Mouse (Mus musculus): ENCODE measurements around the gene Stoml2.

Stoml2 gene

DNA sequence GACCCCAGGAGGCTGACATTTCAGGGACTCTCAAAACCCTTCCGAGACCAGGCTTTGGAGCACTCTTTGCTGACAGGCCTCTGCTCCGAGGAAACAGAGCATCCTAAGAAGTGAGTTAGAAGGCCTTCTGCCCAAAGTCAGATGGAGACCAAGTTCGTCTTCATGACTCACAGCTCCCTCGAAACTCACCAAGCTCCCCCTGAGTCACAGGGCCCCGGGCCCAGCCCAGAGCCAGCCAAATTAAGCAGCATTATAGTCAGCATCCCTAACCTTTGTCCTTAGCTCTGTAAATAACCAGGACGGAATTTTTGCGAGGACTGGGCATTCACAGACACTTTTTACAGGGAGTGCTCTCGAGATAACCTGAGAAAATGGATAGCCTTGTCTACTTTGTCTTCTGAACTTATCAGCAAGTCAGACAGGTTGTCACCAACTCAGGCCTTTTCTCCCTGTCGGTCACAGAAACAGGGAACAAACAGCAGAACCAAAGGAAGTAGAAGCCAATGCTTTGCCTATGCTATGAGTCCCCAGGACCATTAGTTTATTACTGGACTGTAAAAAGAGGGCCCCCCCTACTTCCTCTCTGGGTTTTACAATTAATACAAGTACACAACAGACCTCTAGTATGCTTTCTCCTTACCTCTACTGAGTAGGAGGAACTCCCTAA, 9.5 kb upstream of the Stoml2 start:
- H3K4me3 ChIP-seq (replicated peaks; ENCODE audit: low read length), result no peak overlapping the region; the same call in 1 of the 2 replicates
- peaks cover 58% of the 10 kb centered on the region for H3K4me1 ChIP-seq (replicated peaks; ENCODE audit: low read depth, low read length)
- TF ChIP-seq POU5F1 (IDR thresholded peaks at IDR 0.05; ENCODE audit: borderline replicate concordance, low read length) (no peak), CTCF (conservative IDR thresholded peaks at IDR 0.05; ENCODE audit: low read length) (no peak), NANOG (IDR thresholded peaks at IDR 0.05; ENCODE audit: borderline replicate concordance, low read length) (no peak)
- no peaks in the 10 kb centered on the region for H3K9me3 ChIP-seq (ENCODE audit: low read length)
- peaks cover 5% of the 10 kb centered on the region; the same call in 1 of the 2 replicates for H3K27me3 ChIP-seq (ENCODE audit: insufficient read depth, low read length)
- H3K36me3 ChIP-seq (ENCODE audit: insufficient read depth, low read length), result peaks cover 7% of the 10 kb centered on the region

DNA sequence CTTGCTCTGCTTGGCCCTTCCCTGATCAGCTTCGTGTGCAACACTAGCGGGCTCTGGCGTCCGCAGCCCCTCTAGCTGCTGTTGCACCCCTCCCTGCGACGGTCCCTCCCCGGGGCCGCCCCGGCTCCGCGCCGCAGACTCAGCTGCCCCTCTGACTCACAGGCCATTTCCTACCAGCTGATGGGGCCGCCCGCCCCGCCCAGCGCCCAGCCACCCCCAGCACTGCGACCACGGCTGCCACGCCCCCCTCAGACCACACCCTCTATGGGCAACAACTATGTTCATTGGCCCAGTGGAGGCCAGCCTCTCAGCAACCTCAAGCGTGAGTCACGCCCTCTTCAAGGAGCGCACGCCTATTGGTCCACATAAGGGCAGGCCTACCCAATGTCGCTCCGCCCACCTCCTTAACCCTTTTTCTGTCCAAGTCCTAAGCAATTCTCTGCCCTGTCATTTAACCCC, 8.6 kb upstream of the Stoml2 start:
- H3K27me3 ChIP-seq (ENCODE audit: insufficient read depth, low read length), result peaks cover 5% of the 10 kb centered on the region; the same call in 1 of the 2 replicates
- H3K9me3 ChIP-seq (ENCODE audit: low read length), result no peaks in the 10 kb centered on the region
- H3K4me1 ChIP-seq (replicated peaks; ENCODE audit: low read depth, low read length), result peaks cover 54% of the 10 kb centered on the region
- peaks cover 15% of the 10 kb centered on the region for H3K36me3 ChIP-seq (ENCODE audit: insufficient read depth, low read length)
- TF ChIP-seq NANOG (IDR thresholded peaks at IDR 0.05; ENCODE audit: borderline replicate concordance, low read length) (no peak), POU5F1 (IDR thresholded peaks at IDR 0.05; ENCODE audit: borderline replicate concordance, low read length) (no peak)
- H3K4me3 ChIP-seq (replicated peaks; ENCODE audit: low read length), result peak overlapping the region; percentile 84

DNA sequence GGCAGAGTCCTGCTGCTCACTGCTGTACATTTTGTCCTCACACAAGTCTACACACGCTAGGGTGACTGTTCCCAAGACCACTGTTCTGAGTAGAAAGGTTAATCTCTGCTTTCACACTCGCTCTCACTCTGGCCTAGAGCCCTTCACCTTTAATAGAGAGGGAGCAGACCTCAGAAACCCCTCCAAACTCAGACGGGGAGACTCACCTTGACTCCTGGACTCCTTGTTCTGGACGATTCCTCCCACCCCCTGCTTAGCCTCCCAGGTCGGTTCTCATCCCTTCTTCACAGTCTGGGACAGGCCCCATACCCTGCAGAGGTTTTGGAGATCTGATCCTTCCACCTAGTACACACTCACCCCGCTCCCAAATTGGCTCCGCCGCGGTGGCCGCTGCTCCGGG, 8.1 kb upstream of the Stoml2 start:
- TF ChIP-seq POU5F1 (IDR thresholded peaks at IDR 0.05; ENCODE audit: borderline replicate concordance, low read length), result no peak
- TF ChIP-seq NANOG (IDR thresholded peaks at IDR 0.05; ENCODE audit: borderline replicate concordance, low read length), result no peak
- TF ChIP-seq CTCF (conservative IDR thresholded peaks at IDR 0.05; ENCODE audit: low read length), result no peak
- no peaks in the 10 kb centered on the region for H3K9me3 ChIP-seq (ENCODE audit: low read length)

DNA sequence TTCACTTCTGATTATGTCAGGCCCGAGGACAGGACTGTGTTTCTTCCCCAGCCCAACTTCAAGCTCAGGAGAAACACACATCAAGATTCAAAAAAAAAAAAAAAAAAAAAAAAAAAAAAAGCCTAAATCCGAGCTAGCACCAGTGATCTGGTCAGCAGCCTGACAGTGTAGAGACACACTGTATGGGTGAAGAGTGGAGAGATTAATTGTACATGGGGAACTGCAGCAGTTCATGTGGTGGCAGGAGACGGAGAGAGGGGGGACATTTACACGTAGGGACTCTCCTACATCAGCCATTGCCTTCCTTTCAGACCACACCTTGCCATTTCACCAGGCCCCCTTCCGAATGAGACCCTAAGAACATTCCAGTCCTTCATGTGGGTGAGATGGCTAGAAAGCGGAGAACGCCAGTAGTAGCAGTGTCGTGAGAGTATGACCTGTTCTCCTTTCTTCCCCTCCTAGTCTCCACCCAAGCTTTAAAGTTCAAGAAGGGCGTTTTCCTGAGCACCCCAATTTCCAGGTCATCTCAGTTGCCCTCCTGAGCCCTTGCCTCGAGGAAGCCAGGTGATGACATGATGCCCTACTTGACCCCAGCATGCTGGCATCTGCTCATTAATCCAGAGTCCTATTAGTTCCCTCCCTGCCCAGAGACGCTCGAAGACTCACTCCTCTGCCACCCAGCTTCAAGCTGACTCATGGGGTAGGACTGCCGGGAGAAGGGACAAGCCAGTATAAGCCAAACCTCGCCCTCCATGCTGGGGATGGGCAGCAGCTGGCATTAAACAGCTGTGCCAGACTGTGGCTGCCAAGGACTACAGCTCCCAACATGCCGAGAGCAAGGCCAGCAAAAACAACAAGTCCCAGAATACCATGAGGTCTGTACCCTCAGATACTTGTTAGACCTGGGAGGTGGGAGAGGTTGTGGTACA, 7.3 kb upstream of the Stoml2 start:
- Histone ChIP-seq H3K36me3 (ENCODE audit: insufficient read depth, low read length) (peaks cover 23% of the 10 kb centered on the region), H3K4me1 (replicated peaks; ENCODE audit: low read depth, low read length) (peaks cover 50% of the 10 kb centered on the region), H3K4me3 (replicated peaks; ENCODE audit: low read length) (peak overlapping the region; percentile 84), H3K9me3 (ENCODE audit: low read length) (no peaks in the 10 kb centered on the region), H3K27me3 (ENCODE audit: insufficient read depth, low read length) (peaks cover 5% of the 10 kb centered on the region; the same call in 1 of the 2 replicates)
- TF ChIP-seq POU5F1 (IDR thresholded peaks at IDR 0.05; ENCODE audit: borderline replicate concordance, low read length) (no peak), CTCF (conservative IDR thresholded peaks at IDR 0.05; ENCODE audit: low read length) (no peak), NANOG (IDR thresholded peaks at IDR 0.05; ENCODE audit: borderline replicate concordance, low read length) (no peak)

More for the DNA sequence above, 8.1 kb upstream of the Stoml2 start:
- peaks cover 5% of the 10 kb centered on the region; the same call in 1 of the 2 replicates for H3K27me3 ChIP-seq (ENCODE audit: insufficient read depth, low read length)
- H3K36me3 ChIP-seq (ENCODE audit: insufficient read depth, low read length), result peaks cover 16% of the 10 kb centered on the region
- H3K4me3 ChIP-seq (replicated peaks; ENCODE audit: low read length), result peak overlapping the region; percentile 84
- peaks cover 50% of the 10 kb centered on the region for H3K4me1 ChIP-seq (replicated peaks; ENCODE audit: low read depth, low read length)

DNA sequence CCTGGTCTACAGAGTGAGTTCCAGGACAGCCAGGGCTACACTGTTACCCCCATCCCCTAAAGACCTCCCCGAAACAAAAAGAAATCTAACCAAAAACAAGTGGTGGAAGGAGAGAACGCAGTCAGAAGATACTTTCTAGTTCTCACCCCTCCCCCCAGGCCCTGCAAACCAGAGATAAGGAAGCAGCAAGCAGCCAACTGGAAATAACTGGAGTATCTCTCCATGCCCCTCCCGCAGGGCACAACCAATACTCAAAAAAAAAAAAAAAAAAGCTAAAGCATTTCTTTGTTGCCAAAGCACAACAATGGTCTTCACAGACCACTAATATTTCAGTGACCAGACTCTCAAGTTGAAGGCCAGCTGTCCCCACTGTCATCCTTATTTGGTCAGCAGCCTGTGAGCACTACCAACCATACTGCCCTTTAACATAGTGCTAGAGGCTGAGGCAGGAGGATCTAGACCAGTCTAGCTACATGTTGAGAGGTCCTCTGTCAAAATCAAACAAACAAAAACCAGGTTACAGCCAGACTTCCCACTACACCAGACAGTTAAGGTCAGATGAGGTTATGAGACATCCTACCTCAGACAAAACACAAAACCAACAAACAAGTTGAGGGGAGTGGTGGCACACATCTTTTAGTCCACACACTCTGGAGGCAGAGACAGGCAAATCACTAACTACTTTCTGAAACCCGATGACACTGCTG, 6.5 kb upstream of the Stoml2 start:
- H3K4me3 ChIP-seq (replicated peaks; ENCODE audit: low read length), result no peak overlapping the region
- peaks cover 30% of the 10 kb centered on the region for H3K36me3 ChIP-seq (ENCODE audit: insufficient read depth, low read length)
- H3K27me3 ChIP-seq (ENCODE audit: insufficient read depth, low read length), result peaks cover 5% of the 10 kb centered on the region; the same call in 1 of the 2 replicates
- peaks cover 49% of the 10 kb centered on the region for H3K4me1 ChIP-seq (replicated peaks; ENCODE audit: low read depth, low read length)
- TF ChIP-seq CTCF (conservative IDR thresholded peaks at IDR 0.05; ENCODE audit: low read length) (no peak), NANOG (IDR thresholded peaks at IDR 0.05; ENCODE audit: borderline replicate concordance, low read length) (no peak), POU5F1 (IDR thresholded peaks at IDR 0.05; ENCODE audit: borderline replicate concordance, low read length) (no peak)
- no peaks in the 10 kb centered on the region for H3K9me3 ChIP-seq (ENCODE audit: low read length)

DNA sequence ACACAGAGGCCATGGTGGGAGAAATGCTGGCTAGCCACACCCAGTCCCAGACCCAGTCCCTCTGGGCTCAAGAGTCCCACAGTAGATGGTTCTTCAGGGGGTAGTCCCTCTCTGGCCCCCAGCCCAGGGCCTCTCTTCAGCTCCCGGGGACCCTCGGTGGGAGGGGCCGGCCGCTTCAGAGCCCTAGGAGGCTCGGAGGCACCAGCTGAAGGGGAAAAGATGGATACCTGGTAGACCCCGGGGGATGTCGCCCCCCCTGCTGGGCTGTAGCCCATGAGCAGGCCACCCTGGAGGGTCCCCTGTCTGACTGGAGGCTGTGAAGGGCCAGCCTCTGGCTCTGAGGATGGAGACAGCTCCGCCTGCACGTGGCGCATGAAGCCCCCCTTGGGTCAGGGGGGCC, 4.8 kb upstream of the Stoml2 start:
- H3K4me3 ChIP-seq (replicated peaks; ENCODE audit: low read length), result no peak overlapping the region
- H3K4me1 ChIP-seq (replicated peaks; ENCODE audit: low read depth, low read length), result peaks cover 59% of the 10 kb centered on the region
- TF ChIP-seq POU5F1 (IDR thresholded peaks at IDR 0.05; ENCODE audit: borderline replicate concordance, low read length) (no peak), CTCF (conservative IDR thresholded peaks at IDR 0.05; ENCODE audit: low read length) (no peak), NANOG (IDR thresholded peaks at IDR 0.05; ENCODE audit: borderline replicate concordance, low read length) (no peak)
- no peaks in the 10 kb centered on the region for H3K9me3 ChIP-seq (ENCODE audit: low read length)
- H3K36me3 ChIP-seq (ENCODE audit: insufficient read depth, low read length), result peaks cover 30% of the 10 kb centered on the region
- peaks cover 5% of the 10 kb centered on the region; the same call in 1 of the 2 replicates for H3K27me3 ChIP-seq (ENCODE audit: insufficient read depth, low read length)

DNA sequence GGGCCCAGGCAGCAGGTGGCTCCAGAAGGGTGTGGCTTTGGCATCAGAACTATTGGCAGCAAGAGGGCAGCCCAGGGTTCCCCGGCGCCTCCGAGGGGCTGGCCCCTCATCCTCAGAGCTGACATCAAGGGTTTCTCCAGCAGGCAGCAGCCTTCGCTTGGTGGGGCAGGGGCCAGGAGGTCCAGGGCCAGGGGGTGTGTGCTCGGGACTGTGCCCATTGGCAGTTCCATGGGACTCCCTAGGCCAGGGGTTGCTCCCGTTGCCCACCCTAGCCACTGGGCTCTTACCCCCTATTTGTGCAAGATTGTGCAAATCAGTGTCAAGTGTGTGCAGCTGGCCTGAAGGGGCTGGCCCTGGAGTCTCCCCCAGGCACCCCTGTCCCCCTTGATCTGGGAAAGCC, 4.3 kb upstream of the Stoml2 start:
- no peak overlapping the region for H3K4me3 ChIP-seq (replicated peaks; ENCODE audit: low read length)
- peaks cover 54% of the 10 kb centered on the region for H3K4me1 ChIP-seq (replicated peaks; ENCODE audit: low read depth, low read length)
- no peaks in the 10 kb centered on the region for H3K9me3 ChIP-seq (ENCODE audit: low read length)
- H3K36me3 ChIP-seq (ENCODE audit: insufficient read depth, low read length), result peaks cover 30% of the 10 kb centered on the region
- peaks cover 5% of the 10 kb centered on the region; the same call in 1 of the 2 replicates for H3K27me3 ChIP-seq (ENCODE audit: insufficient read depth, low read length)
- TF ChIP-seq POU5F1 (IDR thresholded peaks at IDR 0.05; ENCODE audit: borderline replicate concordance, low read length) (no peak), CTCF (conservative IDR thresholded peaks at IDR 0.05; ENCODE audit: low read length) (no peak), NANOG (IDR thresholded peaks at IDR 0.05; ENCODE audit: borderline replicate concordance, low read length) (no peak)

DNA sequence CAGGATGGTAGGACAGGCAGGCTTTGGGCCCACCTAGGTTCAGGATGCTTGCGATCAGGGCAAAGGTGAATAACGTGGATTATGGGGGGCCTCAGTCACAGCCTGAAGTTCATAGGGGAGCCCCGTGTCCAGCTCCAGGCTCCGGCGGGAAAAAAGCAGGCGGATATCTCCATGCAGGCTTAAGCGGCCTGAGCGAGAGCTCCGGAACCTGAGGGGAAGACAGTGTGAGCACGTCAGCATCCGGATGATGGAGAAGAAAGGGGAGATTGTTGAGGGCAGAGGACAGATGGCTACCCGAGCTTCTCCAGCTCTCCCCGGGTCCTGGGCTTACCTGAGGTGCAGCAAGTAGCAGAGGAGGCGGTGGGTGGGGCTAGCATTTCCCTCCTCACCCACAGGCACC, 2.0 kb upstream of the Stoml2 start:
- no peaks in the 10 kb centered on the region for H3K27me3 ChIP-seq (ENCODE audit: insufficient read depth, low read length)
- peaks cover 50% of the 10 kb centered on the region for H3K4me1 ChIP-seq (replicated peaks; ENCODE audit: low read depth, low read length)
- H3K9me3 ChIP-seq (ENCODE audit: low read length), result no peaks in the 10 kb centered on the region
- TF ChIP-seq CTCF (conservative IDR thresholded peaks at IDR 0.05; ENCODE audit: low read length) (no peak), NANOG (IDR thresholded peaks at IDR 0.05; ENCODE audit: borderline replicate concordance, low read length) (no peak), POU5F1 (IDR thresholded peaks at IDR 0.05; ENCODE audit: borderline replicate concordance, low read length) (no peak)
- peak overlapping the region; percentile 13; the same call in 1 of the 2 replicates for H3K4me3 ChIP-seq (replicated peaks; ENCODE audit: low read length)
- H3K36me3 ChIP-seq (ENCODE audit: insufficient read depth, low read length), result peaks cover 52% of the 10 kb centered on the region

Data from E14TG2a.4 (cell line).